Mouse (Mus musculus) spleen, adult 18-20 months (tissue): ENCODE results near the gene Cdc42bpb.
A peak's percentile ranks its signal among the peaks of the same experiment; 100 is the strongest.

Source experiments
- DNase-seq, 2 experiments: peaks; one replicate each; pipeline ENCODE4 v3.0.0; 2022; ENCODE audit warnings: mixed read lengths in 2 of 2

Gene Cdc42bpb

DNA sequence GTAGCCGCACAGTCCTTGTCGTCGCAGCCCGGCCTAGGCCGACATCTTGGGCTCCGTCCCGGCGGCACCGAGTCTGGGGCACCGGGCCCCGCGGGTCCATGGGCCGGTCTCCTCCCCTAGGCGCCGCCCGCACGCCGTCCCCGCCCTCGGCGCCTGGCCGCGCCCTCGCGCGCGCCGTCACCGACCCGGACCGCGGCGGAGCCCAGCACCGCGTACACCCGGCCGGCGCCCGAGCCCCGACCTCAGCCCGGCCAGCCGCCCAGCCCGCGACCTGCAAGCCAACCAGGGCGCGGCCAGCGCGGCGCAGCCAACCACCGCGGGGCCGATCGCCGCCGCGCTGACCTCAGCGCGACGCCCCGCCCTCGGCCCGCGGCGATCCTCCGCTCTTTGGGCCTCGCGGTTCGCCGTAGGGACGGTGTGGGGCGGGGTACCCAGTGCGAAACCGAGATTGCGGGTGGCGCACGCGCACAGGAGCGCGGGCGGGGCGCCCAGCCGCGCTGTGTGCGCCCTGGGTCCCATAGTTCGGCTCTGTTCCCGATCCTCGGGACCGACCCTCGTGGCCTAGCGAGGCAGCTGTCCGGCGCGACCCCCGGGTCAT, at the start of gene Cdc42bpb:
TSS of gene Cdc42bpb (minus strand) at position 343 of the 598 bp plus-strand sequence.
- peak; percentile 73 to 78 for DNase-seq

DNA sequence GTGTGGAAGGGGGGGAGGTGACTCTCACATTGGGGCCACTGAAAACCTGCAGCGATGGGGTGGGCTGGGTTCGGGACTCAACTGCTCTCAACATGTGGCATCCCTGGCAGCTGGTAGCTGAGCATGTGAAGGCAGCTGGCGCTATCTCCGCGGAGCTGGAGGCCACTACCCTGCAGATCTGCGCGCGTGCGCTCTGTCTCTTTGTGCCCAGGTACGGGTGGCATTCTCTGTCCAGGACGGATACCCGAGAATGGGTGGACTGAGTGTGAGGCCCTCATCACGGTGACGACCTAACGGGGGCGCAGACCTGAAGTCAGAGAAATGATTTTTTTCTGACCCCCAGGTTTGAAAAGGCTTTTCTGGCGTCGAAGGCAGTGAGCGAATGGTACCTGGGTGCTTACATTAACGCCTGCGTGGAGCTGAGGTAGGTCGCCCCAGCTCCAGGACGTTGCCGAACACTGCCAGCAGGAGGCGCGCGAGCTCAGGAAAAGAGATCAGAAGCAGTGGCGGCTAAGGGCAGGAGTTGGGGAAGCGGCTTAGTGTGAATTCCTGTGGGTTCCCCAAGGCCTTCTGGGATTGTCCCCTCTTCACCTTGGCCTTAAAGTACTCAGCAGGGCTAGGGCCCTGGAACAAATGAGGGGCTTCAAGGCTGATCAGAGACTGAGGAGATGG, 48.4 kb upstream of the Cdc42bpb start:
- peak; percentile 61 to 86 for DNase-seq

DNA sequence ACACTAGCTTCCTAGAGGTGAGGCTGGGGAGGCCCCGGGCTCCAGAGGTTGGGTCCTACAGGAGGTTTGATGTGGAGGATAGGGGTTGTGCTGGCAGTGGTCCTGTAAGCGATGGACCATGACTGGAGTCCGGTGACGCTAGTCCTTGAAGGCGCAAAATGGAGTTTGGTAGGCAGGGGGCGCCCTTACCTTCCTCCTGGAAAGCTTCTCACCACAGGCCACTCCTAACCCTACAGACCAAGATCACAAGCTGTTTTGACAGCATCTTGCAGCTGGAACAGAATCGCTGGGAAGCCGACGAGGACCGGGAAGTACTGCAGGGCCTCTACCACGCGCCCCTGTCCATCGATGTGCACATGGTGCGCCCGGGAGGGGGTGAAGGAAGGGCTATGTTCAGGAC, 47.7 kb upstream of the Cdc42bpb start:
- DNase-seq, result peak in 1 of 2 experiments; percentile 65

DNA sequence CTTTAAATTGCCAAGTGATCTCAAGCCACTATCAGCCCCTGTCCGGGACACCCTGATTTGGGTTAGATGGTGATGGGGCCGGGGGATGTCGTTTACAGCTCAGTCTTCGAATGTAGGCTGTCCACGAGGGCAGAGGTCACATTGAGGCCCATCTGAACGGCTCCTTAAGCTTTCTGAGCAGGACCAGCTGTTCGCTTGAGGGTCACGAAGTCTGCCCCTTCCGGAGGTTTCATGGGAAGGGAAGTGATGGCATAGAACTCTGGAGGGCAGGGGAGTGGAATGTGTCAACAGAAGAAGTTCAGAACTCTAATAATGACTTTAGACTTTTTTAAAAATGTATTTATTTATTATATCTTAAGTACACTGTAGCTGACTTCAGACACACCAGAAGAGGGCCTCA, 47.0 kb upstream of the Cdc42bpb start:
- DNase-seq, result no peak

DNA sequence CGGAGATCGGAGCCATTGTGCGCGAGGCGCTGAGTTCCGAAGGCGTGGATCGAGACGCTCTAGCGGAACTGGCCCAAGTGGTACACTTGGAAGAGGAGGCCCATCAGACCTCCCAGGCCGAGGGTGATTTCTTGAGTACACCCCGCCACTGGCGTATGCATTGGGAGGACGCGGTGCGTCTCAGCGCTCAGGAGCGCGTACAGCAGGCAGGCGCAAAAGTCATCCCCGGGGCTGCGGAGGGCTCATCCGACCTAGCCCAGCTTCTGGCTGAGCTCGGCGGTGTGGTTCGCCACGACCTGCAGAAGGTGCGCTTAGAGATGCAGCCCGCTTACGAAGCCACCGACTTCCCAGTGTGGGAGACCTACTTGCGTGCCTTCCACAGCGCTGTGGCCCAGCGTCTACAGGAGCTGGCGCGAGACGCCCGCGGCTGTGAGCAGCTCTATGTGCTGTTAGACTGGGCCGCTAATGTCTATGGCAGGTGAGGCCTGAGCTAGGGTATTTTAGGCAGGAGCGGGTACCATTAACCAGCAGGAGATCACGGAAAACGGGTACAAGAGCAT, 46.1 kb upstream of the Cdc42bpb start:
- DNase-seq, result no peak

DNA sequence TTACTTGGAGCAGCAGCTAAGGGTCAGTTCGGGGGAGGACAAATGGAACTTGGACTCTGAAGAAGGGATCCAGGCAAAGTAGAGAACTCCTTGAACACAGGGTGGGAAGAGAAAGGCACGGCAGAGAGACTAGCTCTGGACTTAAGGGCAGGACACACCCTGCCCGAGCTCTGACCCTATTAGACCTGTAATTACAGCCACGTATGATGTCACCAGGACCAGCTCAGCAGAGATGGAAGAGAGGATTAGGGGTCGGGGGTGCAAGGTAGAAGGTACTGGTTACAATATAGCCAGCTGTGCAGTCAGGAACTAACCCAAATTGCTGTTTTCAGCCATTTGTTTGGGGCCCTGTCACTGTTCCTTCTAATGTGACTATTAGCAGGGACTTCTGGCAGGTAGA, 45.3 kb upstream of the Cdc42bpb start:
- no peak for DNase-seq

DNA sequence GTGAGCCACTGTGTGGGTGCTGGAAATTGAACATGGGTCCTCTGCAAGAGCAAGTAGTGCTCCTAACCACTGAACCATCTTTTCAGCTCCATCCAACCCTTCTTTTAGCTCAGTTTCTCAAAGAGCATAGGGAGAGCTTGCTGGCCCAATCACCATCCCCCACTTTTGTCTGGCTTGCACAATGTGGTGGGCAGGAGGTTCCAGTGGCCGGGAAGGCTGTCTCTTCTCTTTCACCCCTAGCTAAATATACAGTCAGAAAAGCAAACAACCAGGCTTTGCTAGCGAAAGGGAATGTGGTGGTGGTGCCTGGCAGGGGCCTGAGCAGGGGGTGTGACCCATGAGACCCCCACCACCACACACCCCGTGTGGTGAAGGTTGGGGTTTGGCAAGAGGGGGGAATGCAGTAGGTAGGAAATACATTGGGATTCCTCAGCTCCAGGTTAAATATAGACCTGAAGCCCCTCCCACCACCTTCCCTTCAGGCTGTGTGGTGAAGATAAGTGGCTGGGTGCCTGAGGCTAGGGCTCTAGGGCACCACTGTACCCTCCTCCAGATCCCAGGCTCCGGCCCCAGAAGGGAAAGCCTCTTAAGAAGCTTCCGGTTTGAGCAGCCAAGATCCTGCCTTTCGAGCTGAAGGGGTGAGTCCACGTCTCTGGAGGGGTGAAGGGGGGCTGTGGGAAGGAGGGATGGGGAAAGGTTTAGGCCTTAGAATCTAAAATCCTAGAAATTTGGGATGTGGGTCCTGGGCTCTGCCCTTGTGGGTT, 43.6 kb upstream of the Cdc42bpb start:
- no peak for DNase-seq

DNA sequence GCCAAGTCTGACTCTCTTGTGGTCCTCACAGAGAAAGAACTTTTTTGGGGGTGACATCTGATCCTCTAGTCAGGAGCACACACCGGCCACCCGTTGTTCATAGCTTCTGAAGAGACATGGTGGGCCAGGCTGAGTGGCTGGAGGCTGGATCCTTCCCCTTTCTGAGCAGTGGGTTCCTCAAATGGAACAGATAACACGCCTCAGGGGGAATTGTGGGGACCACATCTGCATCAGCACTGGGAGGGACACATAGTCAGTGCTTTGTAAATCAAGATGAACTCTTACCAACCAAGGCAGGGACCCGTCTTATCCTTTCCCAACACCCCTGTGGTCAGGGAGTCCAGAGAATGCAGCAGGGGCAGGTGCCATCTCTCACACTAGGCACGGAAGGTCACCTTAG, 42.4 kb upstream of the Cdc42bpb start:
- DNase-seq, result no peak

DNA sequence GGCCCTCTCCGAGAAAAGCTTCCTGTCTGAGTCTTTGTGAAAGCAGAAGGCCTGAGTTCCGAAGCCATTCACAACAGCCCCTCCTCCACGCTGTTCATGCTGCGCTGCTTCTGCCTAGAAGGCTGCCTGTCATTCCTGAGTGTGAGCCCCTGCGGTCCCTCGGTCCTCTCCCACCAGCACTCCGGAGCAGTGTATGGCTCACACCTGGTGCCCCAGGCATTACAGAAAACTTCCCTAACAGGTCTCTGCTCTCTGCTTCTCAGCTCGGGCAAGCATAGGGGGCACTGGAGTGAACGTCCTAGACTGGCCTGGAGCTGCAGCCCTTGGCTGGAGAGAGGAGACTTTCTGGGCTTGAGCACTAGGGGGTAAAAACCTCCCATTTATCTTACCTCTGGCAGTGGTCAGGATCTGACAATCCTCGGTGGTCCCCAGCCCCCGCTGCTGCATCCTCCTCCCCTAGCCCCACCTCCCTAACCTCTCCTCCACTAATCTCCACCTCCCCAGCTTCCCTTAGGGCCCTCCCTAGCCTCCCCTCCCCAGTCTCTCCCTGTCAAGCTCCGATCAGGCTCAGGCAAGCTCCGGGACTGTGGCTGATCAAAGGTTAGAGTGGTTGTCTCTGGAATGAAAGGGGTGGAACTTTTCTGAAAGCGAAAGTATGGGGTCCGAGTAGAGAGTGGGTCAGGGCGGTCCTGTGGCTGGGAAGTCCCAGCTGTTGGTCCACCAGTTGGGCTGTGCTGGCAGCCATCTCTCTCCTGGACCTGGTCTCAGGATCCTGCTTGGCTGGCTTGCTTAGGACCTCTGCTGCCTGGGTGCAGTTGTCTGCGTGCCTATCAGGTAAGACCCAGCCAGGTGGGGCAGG, 39.6 kb upstream of the Cdc42bpb start, which contains the start of gene Exoc3l4:
TSS of gene Exoc3l4 (plus strand) at position 97 of the 859 bp plus-strand sequence.
- no peak for DNase-seq

DNA sequence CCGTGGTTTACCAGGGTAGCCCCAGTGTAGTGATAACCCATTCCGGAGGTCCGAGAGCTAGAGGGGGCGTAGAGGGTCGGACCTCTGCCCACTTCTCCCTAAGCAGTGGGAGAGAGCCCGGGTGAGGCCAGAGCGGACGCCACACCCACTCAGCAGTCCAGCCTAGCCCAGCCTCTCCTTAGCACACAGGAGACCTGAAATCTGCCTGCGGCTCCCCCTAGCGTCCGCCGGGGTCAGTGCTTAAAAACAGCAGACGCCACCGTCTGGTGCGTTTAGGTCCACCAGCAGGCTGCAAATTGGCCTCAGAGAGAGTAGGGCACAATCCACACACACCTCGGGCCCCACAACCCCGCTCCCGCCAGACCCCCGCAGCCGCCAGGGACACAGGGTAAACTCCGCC, 35.8 kb upstream of the Cdc42bpb start:
- peak; percentile 58 to 76 for DNase-seq

DNA sequence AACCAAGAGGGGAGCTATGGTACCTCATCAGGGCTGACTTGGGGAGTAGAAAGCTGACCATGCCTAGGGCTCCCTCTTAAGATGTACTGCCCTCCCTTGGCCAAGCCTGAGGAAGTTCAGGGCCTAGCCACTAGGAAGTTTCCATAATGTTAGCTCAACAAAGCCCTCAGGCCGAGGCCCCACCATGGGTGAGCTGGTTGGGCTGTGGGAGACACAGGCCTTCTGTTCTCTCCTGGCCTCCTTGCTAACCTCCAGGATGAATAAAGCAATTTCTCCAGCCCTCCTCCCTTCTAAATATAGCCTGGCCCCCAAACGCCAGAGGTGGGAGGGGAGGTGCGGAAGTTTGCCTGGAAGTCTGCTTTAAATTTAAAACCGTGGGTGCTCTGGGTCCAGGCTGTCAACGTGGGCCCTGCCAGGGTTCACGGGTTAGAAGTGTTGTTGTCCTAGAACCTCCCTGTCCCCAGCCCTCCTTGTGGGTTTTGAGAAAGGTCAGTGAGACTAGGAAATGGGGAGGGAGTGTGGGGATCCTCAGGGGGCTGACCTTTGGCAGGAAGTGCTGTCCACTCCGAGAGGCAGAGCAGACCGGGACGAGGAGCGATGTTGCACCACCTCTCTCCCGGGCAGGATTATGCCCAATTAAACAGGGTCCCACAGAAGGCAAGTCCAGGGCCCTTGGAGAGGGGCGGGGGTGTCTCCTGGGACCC, 35.2 kb upstream of the Cdc42bpb start:
- no peak for DNase-seq

DNA sequence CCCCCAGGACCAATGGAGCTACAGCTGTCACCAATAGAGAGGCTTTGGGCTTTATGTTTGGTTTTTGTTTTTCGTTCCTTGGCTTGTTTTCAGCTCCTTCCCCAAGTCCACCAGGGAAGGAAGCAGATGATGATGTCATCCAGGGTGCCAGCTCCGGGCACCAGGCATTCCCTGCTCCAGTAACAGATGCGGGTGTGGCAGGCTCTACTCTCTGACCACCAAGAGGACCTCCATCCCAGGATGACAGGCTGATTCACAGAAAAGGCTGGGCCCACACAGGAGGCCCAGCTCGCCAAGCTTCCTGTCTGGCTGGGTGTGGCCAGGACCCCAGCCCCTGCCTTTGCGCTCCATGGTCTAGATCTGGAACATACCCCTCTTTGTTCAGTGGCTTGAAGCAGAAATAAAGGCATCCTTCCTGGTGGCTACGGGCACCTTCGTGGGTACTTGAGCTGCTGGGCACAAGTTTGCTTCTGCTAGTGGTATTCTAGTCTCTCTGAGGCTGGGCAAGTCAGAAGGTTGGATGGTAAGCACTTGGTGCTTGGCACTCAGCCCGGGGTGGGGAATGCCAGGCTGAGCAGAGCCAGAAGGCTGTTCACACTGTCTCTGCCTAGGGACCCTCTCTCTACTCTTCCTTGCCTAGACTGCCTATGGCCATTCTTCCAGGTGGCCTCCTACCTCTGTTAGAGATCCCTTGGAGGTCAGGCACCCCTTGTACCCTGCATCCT, 34.3 kb upstream of the Cdc42bpb start:
- DNase-seq, result no peak

DNA sequence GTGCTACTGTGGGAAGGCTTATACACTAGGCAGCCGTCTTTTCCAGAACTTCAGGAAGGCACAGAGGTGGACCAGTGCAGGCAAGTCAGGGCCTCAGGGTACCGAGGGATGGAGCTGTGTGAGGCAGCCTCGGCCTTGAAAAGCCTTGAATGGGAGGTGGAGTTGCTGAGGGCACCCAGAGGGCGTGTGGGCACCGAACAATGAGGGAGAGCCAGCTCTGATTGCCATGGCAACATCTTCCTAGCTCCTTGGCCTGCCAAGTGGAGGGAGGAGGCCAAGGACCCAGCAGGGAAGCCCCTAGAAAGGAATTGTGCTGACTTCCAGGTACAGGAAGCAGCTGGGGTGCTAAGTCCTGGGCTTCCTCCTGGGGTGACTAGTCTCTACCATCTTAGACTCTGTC, 32.1 kb upstream of the Cdc42bpb start:
- no peak for DNase-seq

DNA sequence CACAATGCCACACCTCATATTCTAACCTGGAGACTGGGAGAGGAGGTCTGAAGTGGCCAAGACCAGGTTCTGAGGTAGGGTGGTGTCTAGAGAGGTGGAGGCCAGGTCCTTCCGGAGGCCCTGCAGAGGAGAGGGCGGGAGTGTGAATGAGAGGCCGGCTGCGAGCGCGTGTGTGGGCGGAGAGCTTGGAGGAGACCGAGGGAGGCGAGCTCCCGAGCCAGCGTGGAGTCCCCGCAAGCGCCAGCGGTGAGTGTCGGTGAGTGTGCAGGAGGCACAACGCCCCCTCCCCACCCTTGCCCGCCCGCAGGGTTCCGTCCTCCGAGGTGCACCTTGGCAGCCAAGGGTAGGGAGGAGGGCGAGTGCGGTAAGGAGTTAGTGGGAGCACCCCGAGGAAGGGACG, 29.1 kb upstream of the Cdc42bpb start, which contains the start of gene Lbhd2:
TSS of gene Lbhd2 (plus strand) at position 188 of the 400 bp plus-strand sequence.
- DNase-seq, result no peak

DNA sequence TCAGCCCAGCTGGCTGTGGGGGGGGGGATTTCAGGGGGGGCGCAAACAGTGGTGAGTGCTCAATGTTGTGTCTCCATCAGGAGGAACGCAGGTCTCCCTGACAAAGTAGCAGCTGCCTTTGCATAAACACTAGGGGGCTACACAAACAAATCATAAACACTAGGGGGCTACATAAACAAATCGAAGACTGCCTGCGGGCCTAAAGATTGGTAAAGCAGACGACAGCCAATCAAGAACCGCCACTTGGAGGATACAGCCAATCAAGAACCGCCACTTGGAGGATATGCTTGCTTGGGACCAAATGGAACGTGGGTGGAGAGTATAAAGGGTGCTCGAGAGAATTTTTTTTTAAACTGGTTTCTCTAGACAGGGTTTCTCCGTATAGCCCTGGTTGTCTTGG, 27.4 kb upstream of the Cdc42bpb start:
- no peak for DNase-seq

DNA sequence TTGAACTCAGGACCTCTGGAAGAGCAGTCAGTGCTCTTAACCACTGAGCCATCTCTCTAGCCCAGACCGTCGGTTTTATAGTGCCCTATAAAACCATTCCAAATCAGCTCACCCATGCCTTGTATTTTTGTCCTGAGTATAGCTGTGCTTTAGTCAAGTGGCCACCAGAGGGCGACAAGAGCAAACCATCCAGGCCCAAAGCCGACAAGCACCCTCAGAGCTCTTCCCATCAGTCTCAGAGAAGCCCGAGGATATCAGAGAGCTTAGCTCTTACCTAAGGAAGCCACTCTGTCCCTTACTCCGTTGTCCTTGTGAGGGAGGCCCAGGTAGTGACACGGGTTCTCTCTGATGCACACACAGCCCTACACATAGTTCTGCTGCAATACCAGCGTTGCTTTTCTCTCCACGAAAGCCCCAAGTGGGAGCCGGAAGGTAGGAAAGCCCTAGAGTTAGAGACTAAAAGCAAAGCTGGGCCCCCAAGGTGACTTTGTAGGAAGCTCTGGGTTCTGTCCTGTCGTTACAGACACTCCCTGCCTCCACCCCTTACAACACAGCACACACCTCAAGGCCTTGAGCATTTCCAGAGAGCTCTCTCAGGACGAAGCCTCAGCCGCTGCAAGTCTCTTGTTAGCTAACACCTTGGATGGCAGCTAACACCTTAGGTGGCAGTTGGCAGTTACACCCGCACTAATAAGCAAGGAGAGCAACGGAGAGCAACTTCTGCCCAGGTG, 24.1 kb upstream of the Cdc42bpb start:
- peak in 1 of 2 experiments; percentile 59 for DNase-seq

DNA sequence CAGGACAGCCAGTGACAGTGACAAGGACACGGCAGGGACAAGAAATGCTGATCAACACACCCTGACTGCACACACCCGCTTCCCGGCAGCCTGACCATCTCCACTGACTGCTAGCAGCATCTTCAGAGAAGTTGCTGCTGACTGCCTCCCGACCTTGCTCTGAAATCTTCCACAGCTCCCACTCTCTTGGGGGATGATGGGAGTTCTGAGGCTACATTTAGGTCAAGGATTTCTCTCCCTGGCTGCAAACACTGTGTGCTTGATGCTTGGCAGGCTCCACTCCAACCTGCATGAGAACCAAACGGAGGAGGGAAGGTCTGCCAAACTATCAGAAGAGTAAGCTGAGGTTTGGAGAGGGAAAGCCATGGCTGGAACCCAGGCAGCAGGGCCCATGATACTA, 19.5 kb upstream of the Cdc42bpb start:
- DNase-seq, result no peak

DNA sequence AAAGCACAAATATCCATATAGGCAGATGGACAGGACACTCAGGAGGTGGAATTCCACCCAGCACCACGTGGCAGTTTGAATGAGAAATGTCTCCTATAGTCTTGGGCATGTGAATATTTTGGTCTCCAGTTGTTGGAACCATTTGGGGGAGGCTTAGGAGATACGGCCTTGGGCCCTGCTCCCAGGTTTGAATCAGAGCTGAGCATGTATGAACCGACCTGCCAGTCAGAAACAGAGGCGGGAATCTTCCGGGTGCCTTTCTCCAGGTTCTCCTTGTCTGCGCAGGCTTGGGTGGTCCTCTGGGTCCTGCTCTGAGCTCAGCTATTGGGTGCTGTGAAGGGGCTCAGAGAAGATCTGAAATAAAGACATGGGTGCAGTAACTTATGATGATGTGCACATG, 16.5 kb upstream of the Cdc42bpb start:
- no peak for DNase-seq

DNA sequence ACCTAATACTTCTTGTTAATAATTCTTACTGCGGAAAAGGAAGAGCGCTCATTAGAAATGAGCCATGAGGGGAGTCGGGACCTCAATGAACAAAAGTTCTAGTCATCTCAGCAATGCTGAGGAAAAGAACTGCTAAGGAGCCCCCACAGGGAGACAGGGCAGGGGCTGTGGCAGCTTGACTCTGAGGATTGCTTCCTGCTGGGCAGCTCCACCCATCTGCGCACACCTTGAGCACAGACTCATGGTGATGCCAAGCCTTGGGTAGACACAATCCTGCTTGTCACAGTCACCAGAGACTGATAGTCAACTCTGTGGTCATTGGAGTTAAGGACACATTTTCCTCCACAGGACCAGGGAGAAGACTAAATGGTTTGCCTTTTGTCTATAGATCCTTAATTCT, 9.6 kb upstream of the Cdc42bpb start:
- no peak for DNase-seq

DNA sequence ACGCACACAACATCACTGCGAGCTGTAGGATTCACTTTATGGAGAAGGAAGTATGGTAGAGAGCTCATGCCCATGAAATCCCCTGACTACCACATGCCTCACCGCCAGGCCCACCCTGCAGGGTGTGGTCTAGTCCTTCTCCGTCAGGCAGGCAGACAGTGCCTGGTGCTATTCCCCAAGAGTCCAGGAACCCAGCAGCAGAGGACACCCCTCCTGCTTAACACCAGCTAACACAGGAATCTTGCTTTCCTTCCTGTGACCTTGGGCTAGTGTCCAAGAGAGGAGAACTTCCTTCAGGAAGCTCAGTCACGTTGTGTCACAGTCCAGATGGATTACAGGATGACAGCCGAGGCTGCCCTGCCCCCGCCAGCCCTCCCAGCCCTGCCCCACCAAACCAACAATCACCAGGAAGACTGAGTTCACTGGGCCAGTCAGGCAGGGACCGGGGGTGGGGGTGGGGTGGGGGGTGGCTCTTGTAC, 9.2 kb upstream of the Cdc42bpb start:
- no peak for DNase-seq
